Mouse (Mus musculus): ENCODE data around the gene Kcng3.
A peak's percentile ranks its signal among the peaks of the same experiment; 100 is the strongest.

The Kcng3 gene

DNA sequence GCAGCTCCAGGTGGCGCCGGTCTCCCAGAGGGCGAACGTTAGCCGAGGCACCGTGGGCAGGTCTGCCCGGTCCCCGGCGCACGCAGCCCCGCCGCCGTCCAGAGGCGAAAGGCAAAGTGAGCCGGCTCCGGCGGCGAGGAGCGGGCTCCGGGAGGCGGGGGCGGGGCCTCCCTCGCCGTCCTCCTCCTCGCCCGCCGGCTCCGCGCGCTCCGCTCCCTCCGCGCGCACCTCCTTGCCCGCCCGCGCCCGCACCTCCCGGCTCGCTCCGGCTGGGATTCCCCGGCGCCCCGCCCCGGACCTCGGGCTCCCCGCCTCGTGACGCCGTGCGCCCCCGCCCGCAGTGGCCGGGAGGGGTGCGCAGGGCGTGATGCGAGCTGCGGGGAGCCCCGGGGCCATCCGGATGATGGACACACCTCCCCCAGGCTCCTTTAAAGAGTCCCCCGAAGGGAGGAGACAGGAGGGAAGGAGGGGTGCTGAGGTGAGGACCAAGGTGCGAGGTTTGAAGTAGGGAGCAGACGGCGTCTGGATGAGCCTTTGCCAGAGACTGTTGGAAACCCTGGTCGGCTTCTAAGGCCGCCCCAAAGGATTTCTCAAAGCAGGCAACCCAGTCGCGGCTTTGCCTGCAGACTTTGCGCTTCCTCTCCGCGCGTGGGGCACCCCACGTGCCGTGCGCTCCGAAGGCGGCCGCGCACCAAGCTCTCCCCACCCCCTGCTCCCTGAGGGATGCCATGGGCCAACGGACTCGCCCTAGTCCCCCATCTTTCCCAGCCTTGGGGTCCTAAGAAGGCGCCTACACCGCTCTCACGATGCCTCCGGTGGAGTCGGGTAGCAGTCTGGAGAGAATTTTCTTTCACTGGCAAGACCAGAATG is at the start of gene Kcng3:
TSS of gene Kcng3 (minus strand) at position 113 of the 870 bp plus-strand sequence.
- DNase-seq (ENCODE audit: low spot score in 2 of 2) = peak; percentile 42 to 54

- no peak for DNase-seq (ENCODE audit: low spot score in 2 of 2)
Observed at GRCm38 (mm10) chr17:83677370-83677769, 45.7 kb upstream of the Kcng3 start.

DNA sequence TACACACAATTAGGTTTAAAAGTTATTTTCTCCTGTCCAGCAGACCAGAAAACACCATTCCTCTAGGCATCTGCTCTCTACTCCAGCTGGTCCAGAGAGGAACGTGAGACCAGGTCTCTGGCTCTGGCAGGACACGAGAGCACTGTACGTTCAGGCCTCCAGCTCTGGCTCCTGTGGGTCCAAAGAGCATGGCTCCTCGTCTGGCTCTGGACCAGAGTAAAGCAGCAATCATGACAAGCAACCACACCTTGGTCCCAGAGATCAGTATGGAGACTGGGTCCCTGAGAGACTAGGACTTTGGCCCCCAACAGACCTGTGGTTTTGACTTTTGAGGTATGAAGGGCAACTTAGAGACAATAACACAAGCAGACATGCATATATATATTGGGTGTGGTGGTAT is 41.0 kb upstream of the Kcng3 start:
- DNase-seq (ENCODE audit: low spot score in 2 of 2) = no peak

DNA sequence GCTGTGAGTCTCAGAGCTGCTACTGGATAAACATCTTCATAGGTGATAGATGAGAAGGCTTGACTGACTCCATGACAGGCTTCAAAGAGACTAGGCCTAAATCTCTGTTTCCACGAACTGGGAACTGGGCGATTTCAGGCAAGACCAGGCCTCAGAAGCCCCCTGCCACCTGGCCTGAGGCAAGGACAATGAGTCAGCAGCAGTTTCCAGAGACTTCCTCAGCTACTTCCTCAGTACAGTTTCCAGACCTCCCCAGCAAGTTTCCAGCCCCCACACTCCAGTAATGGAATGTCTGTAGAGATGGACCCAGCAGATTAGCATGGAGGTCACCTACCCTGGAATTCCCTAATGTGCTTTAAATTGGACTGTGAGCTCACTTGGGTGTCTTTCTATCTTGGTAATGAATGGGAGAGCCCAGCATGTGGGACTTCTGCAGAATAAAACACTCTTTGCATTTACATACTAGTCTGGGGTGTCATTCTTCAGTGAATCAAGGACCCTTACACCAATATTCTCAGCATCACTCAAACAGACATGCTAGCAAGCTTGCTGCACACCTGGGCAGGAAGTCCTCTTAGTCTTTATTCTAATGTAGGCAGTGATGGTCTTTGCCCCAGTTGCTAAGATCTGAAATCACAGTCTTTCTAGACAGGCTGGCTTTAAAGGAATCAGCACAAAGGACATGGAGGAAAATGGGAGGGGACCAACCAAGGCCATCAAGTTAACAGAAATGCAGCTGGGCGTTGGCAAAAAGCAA is 36.4 kb upstream of the Kcng3 start:
- DNase-seq (ENCODE audit: low spot score in 2 of 2) = no peak

GRCm38 (mm10) chr17:83666597-83667287 is 35.0 kb upstream of the Kcng3 start:
- DNase-seq (ENCODE audit: low spot score in 2 of 2) = no peak

- DNase-seq (ENCODE audit: low spot score in 2 of 2) = no peak
Observed at GRCm38 (mm10) chr17:83664761-83665160, 33.1 kb upstream of the Kcng3 start.

GRCm38 (mm10) chr17:83658943-83659342 is 27.2 kb upstream of the Kcng3 start:
- no peak for DNase-seq (ENCODE audit: low spot score in 2 of 2)

- DNase-seq (ENCODE audit: low spot score in 2 of 2) = no peak
Observed at GRCm38 (mm10) chr17:83657375-83657774, 25.7 kb upstream of the Kcng3 start.

DNA sequence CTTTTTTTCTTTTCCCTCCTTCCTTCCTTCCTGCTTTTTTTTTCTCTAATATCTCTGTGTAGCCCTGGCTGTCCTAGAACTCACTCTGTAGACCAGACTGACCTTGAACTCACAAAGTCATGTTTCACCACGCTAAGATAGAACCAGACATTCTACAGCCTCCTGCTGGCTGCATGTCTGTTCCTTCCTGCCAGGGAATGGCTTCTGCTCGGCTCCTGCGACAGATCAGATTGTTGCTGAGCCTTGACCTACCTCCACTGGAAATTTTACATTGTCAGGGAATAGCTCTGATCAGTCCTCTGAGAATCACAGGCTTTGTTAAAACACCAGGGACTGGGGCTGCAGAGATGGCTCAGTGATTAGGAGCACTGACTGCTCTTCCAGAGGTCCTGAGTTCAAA is 24.0 kb upstream of the Kcng3 start:
- DNase-seq (ENCODE audit: low spot score in 2 of 2) = no peak

- no peak for DNase-seq (ENCODE audit: low spot score in 2 of 2)
Observed at GRCm38 (mm10) chr17:83654651-83655136, 23.0 kb upstream of the Kcng3 start.

DNA sequence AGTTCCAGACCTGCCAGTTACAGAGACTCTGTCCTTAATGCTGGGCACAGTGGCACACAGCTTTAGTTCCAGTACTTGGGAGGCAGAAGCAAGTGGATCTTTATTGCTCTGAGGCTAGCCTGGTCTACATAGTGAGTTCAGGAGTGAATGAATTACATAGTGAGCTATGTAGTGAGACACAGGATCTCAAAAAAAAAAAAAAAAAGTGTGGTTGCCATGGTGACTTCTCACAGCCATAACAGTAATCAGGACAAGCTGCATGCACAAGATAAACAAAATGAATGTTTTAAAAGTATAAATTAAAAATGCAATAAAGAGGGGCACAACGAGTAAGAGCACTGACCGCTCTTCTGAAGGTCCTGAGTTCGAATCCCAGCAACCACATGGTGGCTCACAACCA is 21.9 kb upstream of the Kcng3 start:
- no peak for DNase-seq (ENCODE audit: low spot score in 2 of 2)

- DNase-seq (ENCODE audit: low spot score in 2 of 2) = no peak
Observed at GRCm38 (mm10) chr17:83650932-83651682, 19.4 kb upstream of the Kcng3 start.

GRCm38 (mm10) chr17:83649986-83650385 is 18.3 kb upstream of the Kcng3 start:
- DNase-seq (ENCODE audit: low spot score in 2 of 2) = no peak

GRCm38 (mm10) chr17:83647413-83647812 is 15.7 kb upstream of the Kcng3 start:
- no peak for DNase-seq (ENCODE audit: low spot score in 2 of 2)

DNA sequence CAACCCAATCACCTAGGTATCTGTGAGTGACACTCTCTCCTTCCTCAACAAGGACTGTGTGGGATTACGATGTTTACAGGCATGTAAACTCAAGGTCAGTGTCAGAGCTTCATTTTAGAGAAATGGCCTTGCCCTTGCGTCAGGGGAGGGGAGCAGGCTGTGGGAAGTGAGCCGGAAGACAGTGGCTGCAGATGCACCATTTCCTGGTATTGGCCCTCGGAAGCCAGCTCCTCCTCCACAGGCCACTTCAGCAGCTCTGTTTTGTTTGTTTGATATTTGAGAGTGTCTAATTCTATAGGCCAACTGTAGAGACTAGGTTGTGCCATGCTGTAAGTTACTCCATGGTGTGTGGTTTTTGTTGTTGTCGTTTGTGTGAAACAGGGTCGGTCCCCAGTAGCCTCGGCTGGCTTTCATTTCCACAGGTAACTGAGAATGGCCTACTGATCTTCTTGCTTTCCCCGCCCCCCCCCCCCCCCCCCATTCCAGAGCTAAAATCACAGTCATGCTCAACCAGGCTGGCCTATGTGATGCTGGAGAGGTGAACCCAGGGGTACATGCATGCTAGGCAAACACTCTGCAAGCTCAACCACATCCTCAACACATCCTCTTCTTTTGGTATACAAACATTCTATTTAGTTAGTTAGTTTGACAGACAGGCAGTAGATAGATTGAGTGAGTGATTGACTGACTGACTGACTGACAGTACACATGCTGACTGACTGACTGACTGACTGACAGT is 14.9 kb upstream of the Kcng3 start:
- DNase-seq (ENCODE audit: low spot score in 2 of 2) = no peak

GRCm38 (mm10) chr17:83645226-83645808 is 13.6 kb upstream of the Kcng3 start:
- no peak for DNase-seq (ENCODE audit: low spot score in 2 of 2)

- no peak for DNase-seq (ENCODE audit: low spot score in 2 of 2)
Observed at GRCm38 (mm10) chr17:83637393-83637792, 5.7 kb upstream of the Kcng3 start.

- no peak for DNase-seq (ENCODE audit: low spot score in 2 of 2)
Observed at GRCm38 (mm10) chr17:83636443-83636842, 4.7 kb upstream of the Kcng3 start.

DNA sequence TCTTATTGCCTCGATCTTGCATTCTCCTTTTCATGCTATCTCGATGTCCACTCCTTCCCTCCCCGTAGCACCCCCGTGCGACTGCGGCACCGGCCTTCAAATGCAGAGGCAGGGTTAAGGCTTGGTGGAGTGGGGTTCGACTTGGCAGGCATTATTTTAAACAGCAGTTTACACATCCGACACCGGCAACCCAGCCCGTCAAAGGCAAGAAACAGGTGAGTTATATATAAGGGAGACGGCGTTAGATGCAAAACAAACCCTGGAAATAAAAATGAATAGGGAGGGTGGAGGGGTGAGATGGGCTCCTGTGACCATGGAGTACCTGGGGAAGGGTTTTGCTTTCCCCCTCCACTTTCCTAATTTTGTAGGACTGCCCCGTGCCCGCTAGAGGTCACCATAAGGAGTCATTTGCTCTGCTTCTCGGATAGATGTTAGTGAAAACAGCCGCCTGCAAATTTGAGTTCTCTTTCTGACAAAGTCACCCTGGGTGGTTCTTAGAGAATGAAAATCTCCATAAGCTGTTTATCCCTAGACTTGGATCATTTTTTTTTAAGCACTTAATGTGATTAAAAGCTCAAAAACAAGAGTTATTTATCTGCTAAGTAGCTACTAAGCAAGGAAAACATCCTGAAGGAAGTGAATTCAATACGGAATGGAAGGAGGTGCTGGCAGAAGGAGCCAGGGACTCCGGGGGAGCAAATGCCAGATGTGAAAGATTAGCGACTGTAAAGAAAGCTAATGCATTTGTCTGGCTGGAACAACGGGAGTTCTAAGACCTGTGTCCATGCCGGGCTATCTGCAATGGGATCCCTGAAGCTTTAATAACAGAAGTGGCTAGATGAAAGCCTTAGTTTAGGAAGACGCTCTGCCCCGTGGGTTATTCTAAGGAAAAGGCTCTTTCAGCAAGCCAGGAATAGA is 1.2 kb upstream of the Kcng3 start:
- peak; percentile 61 to 69 for DNase-seq (ENCODE audit: low spot score in 2 of 2)
